Mouse (Mus musculus) adrenal gland, postnatal 14 days (tissue): ENCODE measurements at regions not wholly inside any gene's neighbourhood (a gene's known extent, or its start where the extent isn't known, plus 50 kb on each side); places are given as distances from the start of the nearest gene placed in this dataset.

ENCODE experiments used
- DNase-seq: peaks from one replicate; pipeline ENCODE4 v3.0.0; 2021; ENCODE audit warnings: mixed read lengths

DNA sequence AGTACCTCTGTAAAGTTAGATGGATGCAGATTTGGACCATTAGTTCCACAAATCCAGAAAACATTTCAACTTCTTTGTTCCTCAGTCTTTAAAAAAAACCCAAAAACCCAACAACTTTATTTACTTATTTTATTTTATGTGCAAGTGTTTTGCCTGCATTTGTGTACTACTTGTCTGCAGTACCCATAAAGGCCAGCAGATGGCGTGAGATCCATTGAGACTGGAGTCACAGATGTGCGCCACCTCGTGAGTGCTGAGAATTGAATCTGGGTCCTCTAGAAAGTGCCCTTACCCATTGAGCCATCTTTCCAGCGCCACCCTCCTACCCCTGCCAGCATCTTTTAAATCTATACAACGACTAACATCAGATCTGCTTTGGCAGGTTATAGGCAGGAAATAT lies 53.0 kb downstream of the Gm12689 start:
- peak; percentile 12 for DNase-seq

DNA sequence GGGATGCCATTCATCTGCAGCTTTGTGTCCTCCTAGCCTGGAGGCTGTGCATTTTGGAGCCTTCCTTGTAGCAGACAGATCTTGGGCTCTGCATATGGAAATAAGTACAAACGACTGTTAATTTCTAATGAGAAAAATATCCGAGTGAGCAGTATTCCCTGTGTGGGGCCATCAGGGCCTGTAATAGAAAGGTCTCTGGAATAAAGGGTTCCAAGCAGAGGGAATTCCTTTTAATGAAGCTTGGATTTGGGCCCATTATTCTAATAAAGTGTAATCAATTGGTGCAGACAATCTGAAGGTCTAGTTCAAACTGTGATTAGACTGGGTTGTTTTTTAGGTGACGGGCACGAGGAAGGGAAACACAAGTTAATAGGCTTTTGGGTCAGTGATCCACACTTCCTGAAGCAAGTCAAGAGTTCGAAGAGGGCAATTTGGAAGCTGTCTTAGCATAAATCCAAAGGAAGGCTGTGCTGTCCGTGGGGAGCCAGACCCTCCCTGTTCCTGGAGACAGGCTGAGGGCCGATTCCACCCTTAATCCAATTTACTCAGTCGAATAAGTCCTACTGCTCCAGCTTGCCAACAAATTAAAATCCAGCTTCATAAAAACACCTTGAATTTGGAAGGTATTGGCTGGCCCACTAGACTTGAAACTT lies 57.5 kb downstream of the Gm12689 start:
- DNase-seq, result no peak

DNA sequence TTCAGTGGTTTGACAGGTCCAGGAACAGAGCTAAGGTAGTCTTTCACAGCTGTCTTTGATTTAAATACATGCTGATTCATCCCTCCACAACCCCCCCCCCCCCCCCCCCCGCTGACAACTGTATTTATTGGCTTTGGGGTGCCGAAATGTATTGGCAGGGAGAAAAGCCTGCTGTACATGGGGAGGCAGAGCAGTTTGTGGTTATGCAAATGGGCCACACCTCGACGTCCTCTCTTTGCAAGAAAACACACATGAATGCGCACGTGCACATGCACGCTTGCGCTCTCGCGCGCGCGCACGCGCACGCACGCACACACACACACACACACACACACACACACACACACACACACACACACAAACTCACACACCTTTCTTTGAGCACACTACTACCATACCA lies 58.5 kb downstream of the Gm12689 start:
- DNase-seq, result no peak

DNA sequence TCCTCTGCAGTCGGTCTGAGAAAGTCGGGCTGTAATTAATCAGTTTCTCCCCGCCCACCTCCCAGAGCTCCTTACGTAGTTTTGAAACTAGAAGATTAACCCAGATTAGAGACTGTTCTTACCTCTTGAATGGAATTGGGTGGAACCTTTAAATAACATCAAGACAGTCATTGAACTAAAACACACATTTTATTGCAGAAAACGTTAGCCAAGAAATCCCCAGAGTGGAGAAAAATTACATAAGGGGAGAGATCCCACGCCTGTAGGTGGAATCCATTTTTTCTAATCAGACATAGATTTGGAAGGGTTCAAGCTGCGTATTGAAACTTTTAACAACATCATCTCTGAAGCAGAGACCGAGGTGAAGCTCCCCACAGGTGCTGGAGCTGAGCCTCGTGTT lies 59.1 kb downstream of the Gm12689 start:
- DNase-seq, result no peak

DNA sequence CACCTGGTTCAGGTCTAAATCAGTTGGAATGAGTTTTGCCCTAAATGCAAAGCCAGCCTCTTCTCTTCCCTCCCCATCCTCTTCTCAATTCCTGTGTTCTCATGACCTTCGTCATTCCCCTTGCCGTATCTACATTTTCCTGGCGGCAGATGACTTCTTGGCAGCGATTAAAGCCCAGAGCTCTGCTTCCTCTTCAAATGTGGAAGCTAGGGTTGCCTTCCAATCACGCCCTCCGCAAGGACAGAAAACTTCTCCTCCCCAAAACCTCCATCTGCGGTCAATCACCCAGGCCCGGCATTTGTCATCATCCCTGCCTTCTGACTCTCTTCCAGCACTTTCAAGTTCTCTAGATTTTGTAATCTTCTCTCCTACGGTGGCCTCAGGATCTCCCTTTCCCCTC lies 72.3 kb downstream of the Gm12689 start:
- no peak for DNase-seq

DNA sequence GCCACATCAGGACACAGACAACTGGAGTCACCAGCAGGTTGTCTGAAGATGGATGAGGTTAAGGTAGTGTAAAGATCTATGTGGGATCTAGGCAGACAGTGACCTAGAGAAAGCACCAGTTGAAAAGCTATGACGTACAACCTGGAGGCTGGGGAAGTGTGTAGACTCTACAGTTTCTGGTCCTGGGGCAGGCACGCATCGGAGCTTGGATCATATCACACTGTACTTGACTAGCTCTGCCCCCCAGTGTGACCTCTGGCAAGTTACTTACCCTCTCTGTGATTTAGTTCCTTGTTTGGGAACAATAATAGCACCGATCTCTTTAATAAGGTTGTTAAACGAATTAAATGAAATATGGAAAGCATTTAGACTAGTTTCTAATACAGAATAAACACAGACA lies 75.5 kb downstream of the Gm12689 start:
- no peak for DNase-seq

DNA sequence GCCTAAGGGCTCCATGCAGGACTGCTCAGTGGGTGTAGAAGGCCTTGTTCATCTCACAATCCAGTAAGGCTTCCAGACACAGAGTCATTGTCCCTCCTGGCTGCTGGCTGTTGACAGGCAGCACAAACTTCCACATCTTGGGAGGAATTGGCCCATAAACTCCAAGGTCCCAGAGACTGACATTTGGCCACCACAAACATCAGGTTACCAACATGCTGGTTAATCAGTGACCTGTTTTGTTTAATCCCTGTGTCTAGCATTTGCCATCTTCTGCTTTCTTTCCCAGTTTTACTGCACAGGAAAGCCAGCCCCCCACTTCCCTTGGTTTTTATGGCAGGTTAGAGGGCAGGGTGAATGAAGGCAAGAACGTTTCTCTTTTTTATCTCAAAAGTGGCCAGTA lies 80.5 kb downstream of the Gm12689 start:
- no peak for DNase-seq

DNA sequence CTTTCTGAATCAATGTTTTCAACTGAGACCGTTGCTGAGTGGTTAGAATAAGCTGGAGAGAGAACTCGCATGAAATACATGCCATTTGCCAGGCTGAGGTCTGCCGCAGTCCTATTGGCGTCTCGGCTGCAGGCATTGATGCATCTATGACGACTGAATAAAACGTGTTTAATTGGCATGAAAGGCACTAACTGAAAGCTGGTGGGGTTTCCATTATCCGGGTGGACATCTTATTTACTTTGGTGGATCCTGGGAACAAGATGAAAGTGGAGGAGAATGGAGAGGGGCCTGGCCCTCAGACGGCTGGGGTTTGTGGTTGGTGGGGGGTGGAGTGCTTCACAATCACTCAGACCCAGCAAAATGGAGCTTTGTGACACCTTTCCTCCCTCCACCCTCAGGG lies 81.2 kb downstream of the Gm12689 start:
- DNase-seq, result no peak

DNA sequence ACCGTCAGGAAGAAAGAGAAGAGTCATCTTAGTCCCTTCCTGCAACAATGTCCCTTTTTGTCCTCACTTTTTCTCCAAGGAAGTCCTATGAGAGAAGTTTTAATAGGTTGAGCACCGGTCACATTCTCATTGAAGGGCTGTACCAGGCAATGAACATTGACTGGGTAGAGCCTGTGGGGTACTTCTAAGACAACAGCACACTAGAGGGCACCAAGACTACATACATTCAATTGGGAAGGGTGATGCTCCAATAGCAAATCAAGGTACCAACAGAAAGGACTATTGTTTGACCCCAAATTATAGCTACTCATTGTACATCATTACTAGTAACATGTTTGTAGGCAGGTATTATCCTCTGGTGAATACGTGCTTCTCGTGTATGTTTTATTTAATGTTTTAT lies 84.3 kb downstream of the Gm12689 start:
- DNase-seq, result no peak

DNA sequence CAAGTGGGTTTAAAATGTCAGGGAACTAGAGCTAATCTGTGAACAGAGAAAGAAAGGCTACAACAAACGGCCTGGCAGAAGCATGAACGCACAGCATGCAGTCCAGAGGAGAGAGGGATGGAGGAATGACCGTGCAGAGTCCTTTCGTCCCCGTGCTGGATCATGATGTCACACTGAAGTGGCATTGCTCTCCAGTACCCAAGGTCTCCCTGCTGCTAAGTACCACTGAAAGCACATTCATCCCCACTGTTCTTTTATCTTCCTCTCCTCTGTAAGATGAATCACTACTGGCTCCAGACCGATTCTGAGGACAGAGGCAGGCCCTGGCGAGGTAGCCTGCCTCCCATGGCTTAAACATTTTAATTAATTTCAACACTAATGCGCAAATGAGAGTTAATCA lies 89.7 kb downstream of the Gm12689 start:
- DNase-seq, result peak; percentile 12

DNA sequence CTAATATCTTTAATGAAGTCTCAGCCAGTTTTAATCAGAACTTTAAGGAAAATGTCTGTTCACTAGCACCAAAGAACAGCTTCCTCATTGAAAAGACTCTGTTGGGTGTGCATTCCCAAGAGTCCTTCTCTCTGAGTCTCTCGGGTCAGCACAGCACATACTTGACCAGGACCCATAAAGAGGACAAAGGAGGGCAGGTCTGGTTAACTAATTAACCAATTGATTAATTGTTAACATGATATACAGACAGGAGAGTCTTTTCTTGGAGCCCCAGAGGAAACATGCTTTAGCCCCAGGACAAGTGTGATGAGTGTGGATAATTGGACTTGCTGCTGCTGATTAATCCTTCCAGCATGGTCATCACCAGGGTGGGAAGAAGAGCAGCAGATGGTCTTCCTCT lies 93.7 kb downstream of the Gm12689 start:
- DNase-seq, result no peak

DNA sequence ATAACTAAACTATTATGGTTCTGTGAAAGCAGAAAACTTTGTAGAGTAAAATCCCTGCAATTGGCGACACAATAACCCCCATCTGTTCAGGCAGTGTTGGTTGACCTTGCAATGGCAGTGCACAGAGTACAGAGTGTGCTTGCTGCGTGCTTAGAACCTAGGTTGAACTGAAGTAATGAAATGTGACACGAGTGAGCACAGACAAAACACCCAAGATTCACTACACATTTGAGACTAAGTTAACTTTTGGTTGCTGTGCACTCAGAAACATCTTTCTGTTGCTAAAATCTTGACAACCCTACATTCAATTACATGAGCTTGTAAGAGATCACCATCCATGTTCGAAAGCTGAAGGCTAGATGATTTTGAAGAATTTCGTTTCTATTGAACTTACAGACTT lies 97.3 kb downstream of the Gm12689 start:
- DNase-seq, result no peak

DNA sequence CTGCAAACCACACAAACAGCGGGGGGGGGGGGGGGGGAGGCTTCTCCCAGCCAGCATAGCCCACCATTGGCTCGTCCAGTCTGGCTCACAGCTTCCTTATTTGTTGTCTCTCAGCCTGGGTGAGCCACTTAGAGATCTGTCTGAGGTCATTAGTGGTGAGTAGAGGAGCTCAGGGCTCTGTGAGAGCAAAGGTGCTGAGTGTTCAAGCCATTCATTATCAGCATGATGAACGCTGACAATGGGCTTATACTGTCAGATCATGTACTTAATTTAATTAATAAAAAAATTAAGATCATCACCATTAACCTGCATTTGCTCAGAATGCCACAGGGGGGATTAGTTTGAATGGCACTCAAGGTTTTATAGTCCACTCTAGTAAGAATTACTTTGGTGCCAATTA lies 98.5 kb downstream of the Gm12689 start:
- DNase-seq, result no peak

DNA sequence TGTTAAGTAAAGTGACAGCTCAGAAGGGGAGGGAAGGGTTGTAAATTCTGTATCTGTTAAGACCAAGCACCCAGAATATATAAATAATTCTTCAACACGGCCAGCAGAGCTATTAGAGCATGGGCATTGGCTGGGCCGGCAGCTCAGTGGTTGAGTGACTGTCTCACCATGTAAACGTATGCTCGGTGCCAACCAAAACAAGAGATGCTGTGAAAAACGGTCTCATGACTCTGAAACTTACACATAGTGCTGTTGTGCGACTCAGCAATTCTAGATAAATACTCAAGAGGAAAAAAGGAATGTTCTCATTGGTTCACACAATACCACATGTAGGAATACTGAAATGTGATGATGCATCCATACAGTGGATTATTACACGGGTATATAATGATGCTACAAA lies 111.8 kb downstream of the Gm12689 start:
- DNase-seq, result no peak

DNA sequence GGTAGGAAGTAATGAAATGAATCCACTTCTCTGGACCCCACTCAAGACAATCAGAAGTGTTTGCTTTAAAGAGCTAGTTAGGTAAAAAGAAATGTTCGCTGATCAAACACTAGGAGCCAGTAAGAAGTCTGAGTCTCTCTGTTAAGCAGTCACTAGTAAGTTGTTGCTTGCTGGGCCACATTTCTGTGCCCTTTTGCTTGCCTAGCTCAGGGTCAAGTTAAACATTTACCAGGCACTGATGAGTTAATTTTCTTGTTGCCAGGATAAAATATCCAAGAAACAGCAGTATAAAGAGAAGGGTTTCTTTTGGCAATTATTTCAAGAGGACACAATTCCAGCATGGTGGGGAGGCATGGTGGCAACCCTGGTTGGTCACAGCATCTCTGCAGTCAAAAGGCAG lies 127.7 kb downstream of the Gm12689 start:
- DNase-seq, result no peak

DNA sequence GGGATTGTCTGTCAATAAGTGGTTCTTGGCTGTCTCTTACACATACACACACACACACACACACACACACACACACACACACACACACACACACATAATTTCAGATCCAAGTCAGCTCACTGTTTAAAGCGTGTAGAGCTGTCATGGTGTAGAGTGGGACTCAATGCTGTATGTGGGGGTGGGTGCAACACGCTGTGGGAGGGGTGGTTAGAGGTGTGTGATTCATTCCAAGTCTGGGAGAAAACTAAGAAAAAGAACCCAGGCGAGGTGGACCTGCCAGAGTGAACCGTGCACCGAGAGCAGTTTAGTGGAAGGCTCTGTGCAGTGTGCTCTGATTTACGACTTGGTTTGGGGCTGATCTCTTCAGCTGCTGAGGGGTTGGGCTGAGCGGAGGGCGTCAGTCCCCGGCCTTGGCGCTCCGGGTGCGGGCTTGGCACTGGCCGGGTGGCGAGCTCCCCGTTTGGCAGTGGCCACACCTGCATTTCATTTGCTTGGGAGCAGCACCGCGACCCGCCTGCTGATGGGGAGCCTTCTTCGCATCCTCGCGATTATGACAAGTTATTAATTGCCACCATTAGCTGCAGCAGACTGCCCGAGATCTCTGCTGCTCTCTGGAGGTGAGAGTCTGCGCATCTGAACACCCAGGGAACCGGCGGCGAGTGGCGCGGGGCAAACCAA lies 149.5 kb downstream of the Gm12689 start:
- peak; percentile 9 for DNase-seq

DNA sequence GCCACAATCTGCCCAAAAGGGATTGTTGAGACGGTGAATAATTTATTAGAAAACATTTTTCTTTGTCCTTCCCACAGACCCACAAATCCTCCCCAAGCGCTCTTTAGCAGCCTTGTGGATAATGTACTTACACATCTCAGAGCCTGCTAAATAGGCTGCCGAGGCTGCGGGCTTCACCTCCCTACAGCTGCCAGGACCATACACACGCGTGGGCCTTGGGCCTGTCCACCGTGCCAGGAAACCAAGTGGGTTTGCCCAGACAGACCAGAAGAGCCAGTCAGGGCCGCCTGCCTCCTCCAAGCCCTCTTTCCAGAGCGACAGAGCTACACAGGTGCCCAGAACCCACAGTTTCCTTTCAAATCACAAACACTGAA lies 150.0 kb downstream of the Gm12689 start:
- no peak for DNase-seq

DNA sequence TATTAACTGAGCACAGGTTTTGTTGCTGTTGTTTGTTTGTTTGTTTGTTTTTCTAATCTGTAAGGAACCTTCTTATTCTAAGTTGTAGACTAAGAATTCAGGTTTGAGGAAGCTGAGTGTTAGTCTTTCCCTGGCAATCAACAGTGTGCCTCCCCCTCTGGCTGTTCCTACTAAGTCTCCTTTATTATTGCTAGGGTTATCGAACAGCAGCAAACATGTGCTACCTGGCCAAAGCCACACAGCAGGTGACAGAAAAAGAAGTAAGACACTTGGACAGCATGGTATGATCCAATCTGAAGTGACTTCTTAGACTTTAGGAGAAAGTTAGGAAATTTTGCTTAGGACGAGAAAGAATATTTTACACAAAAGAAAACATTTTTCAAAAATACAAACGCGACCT lies 163.3 kb downstream of the Gm12689 start:
- no peak for DNase-seq

DNA sequence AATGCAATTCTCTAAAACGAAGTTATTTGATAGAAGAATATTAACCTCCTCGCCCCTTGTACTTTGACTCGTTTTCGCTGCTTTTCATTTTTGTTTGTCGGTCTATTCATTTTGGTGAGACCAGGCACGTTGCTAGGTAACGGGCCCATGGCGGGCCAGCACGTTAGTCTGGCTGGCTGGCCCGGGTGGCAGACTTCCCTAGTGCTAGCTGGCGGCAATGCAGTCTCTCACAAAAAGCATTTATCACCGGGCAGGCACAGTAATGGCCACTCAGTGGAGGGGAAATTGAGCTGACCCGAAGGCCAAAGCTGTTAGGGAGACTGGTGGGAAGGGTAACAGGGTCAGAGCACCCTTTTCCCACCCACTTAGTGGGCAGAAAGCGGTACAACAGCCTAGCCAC lies 163.7 kb downstream of the Gm12689 start:
- DNase-seq, result peak; percentile 62

DNA sequence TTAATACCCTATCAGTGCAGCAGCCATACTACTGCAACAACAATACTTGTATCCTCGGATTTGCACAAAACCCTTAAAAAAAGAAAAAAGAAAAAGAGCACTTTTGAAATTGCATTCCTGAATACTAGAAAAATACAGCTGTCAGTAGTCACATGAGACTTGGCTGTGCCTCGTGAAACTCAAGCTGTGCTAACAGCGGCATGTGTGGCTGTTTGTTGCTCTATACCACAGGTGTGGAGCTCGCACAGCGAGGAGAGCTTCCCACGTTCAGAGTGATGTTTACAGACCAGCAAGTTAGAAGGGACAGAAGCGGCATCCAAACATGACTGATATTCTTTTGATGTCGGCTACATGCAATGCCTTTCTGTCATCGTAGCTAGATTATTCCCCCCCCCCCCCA lies 169.8 kb downstream of the Gm12689 start:
- no peak for DNase-seq

DNA sequence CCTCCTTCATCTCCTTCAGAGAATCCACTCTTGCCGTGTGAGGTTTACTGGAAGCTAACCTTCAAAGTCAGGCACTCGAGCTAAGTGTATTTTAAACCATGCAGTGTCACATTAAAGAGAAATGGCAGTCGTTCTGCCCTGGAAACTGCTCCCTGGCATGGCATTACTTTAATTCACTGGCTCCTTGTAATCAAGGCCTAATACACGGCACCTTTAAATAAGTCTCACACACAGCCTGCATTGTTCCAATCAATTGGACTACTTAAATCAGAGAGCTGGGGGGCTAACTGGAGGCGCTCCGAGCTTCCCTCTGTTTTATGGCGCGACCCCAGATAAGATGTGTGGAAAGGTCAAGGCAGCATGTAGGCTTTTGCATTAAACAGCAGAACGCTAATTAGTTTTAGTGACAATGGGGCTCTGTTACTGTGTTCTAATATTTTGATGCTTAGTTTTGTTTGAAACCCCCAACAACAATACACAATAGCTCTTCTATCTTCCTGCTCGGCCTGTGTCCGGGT lies 180.1 kb downstream of the Gm12689 start:
- DNase-seq, result no peak

DNA sequence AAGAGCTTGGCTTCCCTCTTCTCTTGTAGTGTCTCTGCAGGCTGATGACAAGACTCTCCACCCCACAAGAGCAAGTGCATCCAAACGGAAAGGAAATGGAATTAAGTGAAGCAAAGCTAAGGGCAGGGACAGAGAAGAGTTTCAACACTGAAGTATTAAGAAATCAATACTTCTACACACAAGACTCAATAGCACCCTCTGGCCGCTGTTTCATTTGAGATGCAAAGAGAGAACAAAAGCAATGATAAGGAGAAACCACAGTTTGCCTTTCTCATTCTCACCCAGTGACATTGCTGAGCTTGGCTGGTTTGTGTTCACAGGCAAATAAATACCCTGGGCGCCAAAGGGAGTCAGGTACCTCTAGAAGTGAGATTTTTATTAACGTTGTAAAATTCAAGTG lies 171.8 kb upstream of the Foxd3 start:
- DNase-seq, result no peak

DNA sequence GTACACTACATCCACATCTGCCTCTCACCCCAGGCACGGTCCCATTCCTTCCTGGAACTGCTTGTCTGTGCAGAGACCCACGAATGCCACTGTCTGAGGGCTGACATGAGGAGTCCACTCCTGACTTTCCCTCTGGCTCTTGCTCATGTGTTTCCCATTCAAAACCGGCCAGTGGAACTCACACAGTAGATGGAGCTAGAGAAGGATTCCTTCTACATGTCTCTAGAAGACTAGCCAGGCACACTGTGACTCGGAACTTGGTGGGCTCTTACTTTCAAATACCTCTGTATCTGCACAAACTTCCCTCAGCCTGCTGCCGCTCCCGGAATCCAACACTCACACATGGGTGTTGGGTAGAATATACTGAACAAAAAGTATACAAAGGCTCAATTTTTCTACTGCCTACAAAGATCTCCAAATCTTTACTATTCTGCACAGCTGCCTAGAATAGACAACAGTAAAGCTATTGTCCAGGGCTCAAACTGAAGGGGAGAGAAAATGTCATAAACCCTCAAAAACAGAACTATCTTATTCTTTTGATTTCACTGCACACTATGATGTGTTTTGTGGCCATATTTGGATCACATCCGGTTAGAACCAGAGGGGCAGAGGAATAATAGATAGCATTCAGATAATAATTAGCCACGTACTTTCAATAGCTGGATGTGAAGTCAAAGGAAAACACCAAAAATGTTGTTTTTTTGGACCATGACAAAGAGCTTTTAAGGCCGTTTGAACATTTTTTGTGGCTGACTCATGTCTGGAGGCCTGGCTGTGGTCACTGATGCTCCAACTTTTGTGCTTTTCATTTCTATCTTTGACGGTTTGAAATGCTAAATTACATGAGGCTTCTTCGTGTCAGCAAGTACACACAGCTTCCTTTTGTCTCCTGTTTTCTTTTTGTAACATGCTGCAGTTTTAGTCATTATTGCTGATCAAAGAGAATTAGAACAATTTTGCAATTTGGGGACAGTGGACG lies 164.3 kb upstream of the Foxd3 start:
- DNase-seq, result no peak
